Mouse (Mus musculus): ENCODE measurements around the gene Gm10142.
"Not testable (repeated sequence)": the region's sequence is repeated elsewhere in the genome, so short reads cannot be mapped to it uniquely, and the experiment has no call there.

Gene Gm10142

DNA sequence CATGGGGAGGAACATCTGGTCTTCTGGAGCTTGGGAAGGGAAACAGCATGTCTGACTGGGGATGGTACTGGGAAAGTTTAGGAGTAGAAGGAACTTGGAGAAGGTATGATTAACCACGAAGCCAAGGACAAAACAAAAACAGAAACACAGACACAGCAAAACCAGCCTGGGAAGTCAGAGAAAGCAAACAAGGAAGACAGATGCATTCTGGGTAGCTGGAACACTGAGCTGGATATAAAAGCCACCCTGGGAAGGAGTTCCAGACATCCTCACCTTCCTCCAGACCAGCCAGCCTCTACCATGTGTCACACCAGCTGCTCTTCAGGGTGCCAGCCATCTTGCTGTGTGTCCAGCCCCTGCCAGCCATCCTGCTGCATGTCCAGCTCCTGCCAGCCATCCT is at the start of gene Gm10142:
Gm10142 (plus strand) TSS at position 301 of the 400 bp plus-strand sequence.
- DNase-seq, result no peak

DNA sequence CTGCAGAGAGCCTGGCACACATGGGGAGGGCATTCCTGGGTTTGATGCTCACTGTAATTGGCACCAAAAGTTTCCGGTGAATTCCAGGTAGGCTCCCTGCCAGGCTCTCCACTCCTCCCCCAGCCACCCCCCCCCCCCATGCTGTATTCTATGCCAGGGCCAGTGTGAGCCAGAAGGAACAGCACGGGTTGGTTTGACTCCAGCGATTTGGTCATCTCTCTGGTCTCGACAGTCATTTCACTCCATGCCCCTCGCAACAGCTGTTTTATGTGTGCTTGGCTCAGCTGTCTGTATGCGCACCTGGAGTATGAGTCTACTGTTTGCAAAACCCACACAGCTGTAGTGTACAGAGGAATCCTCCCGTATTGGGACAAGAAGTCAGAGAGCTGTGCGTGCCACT is 49.3 kb upstream of the Gm10142 start:
- no peak for DNase-seq

DNA sequence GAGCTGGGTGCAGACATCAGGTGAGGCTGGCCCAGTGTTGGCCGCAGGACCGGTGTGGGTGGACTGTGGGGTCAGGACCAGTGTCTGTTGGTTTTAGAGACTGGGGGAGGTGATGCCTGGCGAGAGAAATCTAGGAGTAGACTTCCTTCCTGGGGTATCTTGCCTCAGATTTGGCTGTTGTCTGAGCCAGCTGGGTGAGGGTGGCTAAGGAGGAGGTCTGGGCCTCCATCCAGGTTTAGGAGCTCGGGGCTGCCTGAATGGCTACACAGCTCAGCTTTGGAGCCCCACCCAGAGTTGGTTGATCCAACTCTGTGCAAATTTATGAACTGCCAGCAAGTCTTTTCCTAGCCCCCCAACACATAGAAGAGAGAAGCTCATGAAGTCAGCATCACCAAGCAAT is 48.2 kb upstream of the Gm10142 start:
- no peak for DNase-seq

DNA sequence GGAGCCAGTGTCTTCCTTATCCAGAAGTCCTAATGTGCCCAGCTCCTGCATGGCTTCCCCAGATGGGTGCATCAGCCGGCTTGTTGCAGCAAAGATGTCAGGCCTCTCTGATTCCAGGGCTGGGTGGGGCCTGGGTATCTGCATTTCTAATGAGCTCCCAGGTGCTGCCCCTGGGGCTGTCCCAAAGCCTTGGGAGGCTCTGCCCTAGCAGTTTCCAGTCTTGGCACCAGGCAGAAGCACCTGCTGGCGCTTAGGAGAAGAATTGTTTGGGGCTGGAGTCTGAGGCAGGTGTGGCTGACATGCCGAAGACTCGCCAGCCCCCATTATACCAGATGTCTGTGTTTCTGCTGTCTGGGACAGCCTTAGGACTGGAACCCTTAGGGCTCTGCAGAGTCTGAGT is 44.9 kb upstream of the Gm10142 start:
- DNase-seq, result no peak

DNA sequence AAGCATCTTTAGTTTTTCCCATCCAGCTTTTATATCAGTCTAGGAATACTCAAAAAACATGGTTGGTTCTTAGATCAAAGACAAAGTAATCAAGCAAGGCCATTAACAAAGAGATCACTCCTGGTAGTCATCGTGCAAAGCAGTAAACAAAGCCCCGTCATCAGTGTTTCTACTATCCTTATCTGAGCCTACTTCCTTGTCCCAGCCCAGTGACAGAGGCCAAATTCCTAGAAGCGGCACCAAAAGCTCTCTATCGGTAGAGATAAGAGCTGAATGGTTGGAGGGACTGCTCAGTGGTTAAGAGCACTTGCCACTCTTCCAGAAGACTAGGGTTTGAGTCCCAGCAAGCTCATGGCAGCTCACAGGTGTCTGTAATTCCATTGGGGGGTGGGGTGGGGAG is 44.1 kb upstream of the Gm10142 start:
- no peak for DNase-seq

DNA sequence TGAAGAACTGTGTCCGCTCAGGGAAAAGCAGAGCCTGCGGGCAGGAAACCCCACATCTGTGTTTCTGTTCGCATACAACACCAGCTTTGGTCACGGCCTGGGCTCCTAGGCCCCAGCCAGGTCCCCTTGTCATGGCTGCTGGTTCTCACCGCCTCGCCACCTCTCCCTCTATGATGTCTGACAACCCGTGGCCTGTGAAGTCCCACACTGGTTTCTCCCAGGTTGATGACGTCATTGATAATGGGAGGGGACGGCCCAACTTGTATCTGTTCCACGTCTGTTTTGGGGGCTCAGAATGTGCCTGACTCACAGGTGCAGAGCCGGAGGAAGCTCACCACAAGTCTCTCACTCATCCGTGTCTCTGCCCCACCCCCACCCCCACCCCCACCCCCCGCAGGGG is 41.8 kb upstream of the Gm10142 start:
- DNase-seq, result no peak

DNA sequence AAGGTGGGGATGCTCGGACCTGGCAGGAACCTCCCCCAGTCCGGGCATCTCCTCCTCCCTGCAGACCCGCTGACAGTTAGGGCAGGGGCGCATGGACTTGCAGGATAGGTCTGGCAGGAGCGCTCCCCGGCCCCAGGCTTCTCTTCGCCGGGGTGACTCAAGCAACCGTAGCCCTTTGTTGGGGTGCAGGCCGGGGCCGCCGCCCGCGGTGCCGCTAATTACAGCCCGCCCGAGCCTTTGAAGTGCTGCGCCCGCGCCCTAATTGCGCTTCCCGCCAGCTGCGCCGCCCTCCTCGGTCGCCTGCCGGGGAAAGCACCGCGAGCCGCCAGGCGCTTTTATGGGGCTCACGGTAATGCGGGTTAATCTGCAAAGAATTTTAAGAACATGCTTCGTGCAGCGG is 38.0 kb upstream of the Gm10142 start:
- DNase-seq, result no peak

DNA sequence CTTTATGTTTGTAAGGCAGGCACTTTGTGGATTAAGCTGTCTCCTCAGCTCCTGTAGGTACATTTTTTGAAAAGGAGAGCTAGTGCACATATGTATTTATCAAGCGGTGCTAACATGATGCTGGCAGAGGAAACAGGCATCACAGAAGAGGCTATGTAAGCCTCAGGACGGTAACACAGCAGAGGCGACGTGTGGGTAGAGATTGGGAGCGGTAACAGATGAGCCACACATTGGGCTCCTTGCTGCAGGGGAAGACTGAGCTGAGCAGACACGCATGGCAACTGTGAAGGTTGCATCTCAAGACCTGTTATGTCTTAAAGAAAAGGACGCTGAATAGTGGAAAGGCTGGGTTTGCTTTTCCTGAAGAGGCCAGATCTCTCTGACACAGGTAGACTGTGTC is 32.6 kb upstream of the Gm10142 start:
- DNase-seq, result no peak

DNA sequence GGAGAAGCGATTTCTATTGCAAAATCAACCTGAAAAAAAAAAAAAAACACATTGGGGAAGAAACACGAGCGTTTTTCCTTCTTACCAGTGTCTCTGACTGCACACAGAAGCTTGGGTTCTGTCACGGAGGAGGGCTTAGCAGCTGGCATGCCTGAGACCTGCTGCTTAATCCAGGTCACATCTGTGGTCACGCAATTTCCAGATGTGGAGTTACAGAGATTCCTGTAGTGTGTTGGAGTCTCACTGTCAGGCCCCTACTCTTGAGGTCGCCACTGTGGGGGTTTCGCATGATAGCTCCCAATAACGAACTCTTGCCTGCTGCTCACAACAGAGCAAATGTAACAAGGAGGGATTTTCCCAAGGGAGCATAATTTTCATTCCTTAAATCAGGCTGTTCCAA is 31.4 kb upstream of the Gm10142 start:
- DNase-seq, result no peak

DNA sequence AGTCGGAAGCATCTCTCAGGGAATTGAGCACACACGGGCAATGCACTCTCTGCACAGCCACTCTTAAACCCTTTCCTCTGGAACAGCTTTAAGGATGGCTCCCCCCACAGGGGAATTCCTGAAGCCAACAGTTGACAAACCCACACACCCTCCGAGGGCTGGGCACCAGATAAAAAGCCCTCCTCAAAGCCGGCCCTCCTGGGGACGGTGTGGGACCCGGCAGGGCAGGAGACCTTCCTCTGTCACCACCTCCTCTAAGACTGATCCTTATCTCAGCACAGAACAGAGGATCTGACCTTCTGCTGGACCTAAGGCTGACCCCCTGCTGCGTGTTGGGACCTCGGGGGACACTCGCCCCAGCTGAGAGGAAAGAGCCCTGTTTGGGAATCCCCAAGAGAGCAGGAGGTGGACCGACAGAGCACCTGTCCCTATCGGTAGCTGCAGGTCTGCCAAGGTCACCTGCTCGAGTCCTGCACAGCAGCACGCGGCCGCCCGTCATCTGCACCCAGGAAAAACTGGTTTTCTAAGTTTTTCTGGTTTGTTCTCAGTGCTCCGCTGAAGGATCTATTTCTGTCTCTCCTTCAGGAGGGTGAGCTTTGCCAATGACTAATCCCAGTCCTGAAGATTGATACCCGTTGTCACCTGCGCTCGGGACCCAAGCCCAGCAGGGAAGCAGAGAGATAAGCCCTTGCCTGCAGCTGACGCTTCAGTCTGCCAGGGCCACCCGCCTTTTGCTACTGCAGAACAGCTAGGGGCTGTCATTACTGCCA is 29.5 kb upstream of the Gm10142 start, which contains the start of gene Tspear:
Tspear (plus strand) TSS at position 675 of the 770 bp plus-strand sequence.
- no peak for DNase-seq

DNA sequence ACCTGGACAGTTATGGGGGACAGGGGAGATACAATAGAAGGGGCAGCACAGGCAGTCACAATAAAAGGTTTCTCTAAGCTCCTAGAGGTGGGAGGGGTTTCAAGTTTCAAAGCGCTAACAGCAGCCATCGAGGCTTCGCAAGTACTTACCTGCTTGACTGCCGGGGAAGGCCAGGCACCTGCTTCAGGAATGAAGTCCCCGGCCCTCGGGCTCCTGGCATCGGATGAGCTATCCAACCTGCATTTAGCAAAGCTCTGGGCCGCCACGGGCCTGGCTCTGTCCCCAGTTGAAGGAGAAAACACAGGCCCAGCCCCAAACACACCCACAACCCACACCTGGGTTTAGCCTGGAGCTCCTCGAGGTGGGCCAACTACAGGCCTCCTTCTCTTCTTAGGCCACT is 28.6 kb upstream of the Gm10142 start:
- no peak for DNase-seq

DNA sequence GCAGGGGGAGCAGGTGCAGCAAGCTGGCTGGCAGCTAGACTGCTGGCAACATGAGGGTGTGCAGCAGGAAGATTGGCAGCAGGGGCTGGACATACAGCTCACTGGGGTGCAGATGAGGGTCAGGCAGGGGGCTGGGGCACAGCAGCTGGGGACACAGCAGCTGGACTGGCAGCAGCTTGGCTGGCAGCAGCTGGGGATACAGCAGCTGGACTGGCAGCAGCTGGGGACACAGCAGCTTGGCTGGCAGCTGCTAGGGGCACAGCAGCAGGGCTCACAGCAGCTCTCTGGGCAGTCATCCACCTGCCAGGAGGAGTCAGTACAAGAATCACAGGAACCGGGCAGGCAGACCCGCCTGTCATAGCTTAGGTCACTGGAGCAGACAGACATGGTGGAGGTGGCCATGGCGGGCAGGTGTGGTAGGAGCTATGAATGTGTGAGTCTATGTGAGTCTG is 25.2 kb upstream of the Gm10142 start, which contains the start of gene Gm19402:
Gm19402 (minus strand) TSS at position 402 of the 452 bp plus-strand sequence.
- DNase-seq, result not testable (repeated sequence)

DNA sequence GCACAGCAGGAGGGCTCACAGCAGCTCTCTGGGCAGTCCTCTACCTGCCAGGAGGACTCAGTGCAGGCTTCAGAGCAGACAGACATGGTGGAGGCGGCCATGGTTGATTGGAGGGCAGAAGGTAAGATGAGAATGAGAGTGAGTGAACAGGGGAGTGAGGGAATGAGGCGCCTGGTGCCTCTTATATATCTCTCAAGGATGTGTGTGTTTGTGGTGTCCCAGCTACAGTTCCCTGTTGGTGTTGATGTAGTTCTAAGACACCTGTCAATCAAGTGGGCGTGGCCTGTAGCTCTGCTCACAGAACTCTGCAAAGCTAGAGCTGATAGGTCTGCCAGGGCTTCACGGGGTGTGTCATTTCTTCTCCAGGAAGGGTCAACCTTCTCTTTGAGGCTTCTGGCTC is 18.5 kb upstream of the Gm10142 start, which contains the start of gene Gm9508:
Gm9508 (minus strand) TSS at position 101 of the 400 bp plus-strand sequence.
- DNase-seq, result no peak

DNA sequence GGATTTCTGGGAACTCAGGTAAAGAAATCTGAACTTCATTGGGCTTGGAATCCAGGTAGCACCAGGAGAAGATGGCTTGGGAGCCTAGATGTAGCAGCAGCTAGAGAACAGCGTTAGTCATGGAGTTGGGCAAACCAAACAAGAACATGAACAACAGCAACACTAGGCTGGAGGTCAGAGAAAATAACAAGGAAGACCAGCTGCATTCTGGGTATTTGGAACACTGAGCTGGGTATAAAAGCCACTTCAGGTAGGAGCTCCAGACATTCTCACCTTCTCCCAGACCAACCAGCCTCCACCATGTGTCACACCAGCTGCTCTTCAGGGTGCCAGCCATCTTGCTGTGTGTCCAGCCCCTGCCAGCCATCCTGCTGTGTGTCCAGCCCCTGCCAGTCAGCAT is 9.3 kb upstream of the Gm10142 start, which contains the start of gene Gm10272:
Gm10272 (plus strand) TSS at position 301 of the 400 bp plus-strand sequence.
- DNase-seq, result no peak

DNA sequence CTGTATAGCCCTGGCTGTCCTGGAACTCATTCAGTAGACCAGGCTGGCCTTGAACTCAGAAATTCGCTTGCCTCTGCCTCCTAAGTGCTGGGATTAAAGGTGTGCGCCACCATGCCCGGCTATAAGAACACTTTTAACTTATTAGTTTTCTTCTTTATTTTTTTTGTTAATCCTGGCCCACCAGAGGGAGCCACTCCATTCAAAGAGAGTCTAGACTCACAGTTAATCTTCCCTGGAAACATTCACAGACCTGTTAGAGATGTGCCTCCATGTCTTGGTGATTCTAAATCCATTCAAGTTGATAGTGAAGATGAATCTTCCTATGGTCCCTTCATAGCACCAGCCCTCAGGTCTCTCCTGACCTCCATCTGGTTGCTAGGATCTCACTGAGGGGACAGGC is 5.8 kb upstream of the Gm10142 start:
- DNase-seq, result no peak

DNA sequence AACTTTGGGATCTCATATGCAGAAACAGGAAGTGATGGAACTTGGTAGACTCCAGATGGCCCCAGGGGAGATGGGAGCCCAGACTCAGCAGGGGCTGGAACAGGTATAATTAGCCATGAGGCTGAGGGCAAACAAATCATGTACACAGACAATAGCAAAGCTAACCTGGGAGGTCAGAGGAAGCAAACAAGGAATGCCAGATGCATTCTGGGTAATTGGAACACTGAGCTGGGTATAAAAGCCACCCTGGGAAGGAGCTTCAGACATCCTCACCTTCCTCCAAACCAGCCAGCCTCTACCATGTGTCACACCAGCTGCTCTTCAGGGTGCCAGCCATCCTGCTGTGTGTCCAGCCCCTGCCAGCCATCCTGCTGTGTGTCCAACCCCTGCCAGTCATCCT is 4.5 kb upstream of the Gm10142 start, which contains the start of gene Gm10024:
Gm10024 (plus strand) TSS at position 301 of the 400 bp plus-strand sequence.
- DNase-seq, result not testable (repeated sequence)

DNA sequence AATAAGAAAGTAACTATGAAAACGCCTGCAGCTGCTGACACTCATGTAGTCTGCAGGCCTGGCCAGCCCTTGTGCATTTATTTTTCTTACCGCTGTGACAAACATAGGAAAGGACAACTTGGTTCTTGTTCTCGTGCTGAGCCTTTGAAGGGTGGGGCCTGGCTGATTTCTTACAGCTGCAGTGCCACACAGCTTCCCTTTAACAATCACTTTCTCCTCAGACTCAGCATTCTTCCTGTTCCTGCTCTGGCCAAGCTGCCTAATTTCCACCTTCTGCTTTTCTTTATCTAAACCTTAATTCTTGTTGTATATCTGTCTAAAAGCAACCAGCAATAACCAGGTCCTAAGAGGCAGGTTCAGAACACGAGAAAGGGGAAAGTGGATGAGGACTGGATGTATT is 1.9 kb upstream of the Gm10142 start:
- DNase-seq, result no peak

DNA sequence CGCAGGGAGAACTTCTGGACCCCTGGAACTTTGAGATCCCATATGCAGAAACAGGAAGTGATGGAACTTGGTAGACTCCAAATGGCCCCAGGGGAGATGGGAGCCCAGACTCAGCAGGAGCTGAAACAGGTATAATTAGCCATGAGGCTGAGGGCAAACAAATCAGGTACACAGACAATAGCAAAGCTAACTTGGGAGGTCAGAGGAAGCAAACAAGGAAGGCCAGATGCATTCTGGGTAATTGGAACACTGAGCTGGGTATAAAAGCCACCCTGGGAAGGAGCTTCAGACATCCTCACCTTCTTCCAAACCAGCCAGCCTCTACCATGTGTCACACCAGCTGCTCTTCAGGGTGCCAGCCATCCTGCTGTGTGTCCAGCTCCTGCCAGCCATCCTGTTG is 4.7 kb downstream of the Gm10142 start, which contains the start of gene Krtap12-1:
Krtap12-1 (plus strand) TSS at position 301 of the 400 bp plus-strand sequence.
- not testable (repeated sequence) for DNase-seq

DNA sequence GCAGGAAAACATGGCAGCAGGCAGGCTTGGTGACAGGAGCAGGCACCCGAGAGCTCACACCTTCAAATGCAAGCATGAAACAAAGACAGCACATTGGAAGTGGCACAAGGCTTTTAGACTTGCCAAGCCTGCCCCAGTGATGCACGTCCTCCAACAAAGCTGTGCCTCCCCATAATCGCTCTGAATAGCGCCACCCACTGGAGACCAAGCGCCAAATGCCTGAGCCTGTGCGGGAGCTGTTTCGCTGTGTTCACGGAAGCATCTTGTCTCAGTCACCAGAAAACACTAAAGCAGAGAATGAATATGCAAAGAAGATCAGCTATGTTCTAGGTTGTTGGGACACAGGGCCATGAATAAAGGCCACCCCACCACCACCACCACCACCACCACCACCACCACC is 9.2 kb downstream of the Gm10142 start:
- no peak for DNase-seq

DNA sequence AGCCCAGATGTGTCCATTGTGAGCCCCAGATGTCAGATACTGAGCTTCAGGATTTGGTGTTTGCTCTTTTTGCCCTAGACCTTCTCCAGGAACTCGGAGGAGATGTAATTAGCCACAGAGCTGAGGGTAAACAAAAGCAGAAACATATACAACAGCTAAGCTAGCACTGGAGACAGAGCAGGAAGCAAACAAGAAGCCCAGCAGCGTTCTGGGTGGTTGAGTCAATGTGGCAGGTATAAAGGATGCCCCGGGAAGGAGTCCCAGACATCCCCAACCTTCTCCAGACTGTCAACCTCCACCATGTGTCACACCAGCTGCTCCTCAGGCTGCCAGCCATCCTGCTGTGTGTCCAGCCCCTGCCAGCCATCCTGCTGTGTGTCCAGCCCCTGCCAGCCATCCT is 10.6 kb downstream of the Gm10142 start, which contains the start of gene Gm10100:
Gm10100 (plus strand) TSS at position 301 of the 400 bp plus-strand sequence.
- DNase-seq, result no peak

DNA sequence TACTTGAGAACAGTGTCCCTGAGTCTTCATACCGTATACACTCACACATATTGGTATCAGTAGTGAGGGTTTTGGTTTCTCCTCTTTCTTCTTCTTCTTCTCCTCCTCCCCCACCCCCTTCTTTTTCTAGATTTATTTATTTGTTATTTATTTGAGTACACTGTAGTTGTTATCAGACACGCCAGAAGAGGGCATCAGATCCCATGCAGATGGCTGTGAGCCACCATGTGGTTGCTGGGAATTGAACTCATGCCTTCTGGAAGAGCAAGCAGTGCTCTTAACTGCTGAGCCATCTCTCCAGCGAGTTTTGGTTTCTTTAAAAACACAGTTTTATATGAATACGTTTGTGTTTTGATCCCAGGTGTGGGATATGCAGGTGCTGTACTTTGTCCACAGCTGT is 12.7 kb downstream of the Gm10142 start:
- no peak for DNase-seq

DNA sequence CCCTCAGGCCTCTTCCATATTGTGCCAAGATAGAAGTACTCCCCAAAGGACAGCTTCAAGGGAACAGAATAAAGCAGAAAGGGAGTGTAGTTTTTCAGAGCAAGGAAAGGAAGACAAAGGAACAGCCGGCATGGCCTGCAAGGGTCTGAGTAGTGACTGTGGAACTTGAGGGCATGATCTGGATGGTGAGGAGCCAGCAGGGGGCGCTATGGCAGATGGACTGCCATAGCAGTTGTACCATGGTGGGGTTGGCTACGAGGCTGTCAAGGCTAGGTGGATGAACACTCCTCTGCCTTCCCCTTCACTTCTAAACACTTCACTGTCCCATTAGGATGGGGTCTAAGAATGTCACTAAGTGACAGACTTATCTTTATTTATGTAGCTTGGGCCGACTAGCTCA is 13.6 kb downstream of the Gm10142 start:
- DNase-seq, result no peak

DNA sequence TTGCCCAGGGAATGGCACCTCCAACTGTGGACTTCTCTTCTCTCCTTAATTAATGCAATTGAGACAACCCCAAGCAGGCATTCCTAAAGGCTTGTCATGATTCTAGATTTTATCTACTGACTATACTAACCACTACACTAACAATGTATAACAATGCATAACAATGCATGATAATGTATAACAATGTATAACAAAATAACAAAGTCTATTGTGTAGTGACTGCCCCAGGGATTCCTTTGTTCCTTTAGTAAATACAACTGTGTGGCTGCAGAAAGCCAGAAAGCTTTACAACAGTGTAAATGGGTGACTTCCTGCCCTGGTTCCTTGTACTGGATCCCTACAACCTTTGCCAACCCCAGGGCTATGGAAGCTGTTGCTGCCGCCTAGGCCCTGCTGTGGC is 20.3 kb downstream of the Gm10142 start:
- DNase-seq, result no peak

DNA sequence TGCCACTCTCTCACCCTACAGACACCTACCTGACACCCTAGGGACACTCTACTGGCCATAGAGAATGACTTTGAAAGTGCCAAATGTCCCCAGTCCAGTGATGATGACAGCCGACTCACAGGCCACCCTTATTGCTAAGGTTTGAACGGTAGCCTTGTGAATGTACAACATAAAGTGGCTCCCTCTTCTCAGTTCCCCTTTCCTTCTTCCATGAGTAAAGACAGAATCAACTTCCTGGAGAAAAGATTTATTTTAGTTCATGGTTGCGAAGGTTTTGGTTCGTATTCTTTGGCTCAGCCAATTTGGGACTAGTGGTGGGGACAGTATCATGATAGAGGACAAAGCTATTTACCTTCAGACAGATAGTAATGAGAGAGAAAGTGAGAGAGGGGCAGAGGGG is 23.3 kb downstream of the Gm10142 start:
- DNase-seq, result no peak

All from right cerebral cortex, postnatal 14 days (tissue).